Mouse (Mus musculus) MEL (cell line): ENCODE measurements around the gene Acox2. TPM values are rescaled to one million over a fixed set of nuclear protein-coding genes. Genes with fewer than 3 reads are reported as not detected.

Experiments used
- DNase-seq: peaks from one replicate; pipeline ENCODE4 v3.0.0; 2011; ENCODE audit warnings: low read depth, low spot score
- H3K27ac ChIP-seq: 2 replicates; pipeline ENCODE4 v1.5.1; 2012; ENCODE audit warnings: low read depth, mild to moderate bottlenecking, control low read depth, low read length, moderate library complexity; ENCODE audit not compliant: control insufficient read depth
- H3K27me3 ChIP-seq, 2 experiments: fragments of 150-350 bp in 1 of 2; sonication (generic) in 1 of 2; 2 replicates each; pipeline ENCODE4 v1.6.1; 2012; ENCODE audit warnings: low read length in 2 of 2, mild to moderate bottlenecking in 2 of 2, improper control_type of control experiment in 1 of 2, moderate library complexity in 1 of 2; ENCODE audit not compliant: insufficient read depth in 2 of 2, control insufficient read depth in 1 of 2
- H3K36me3 ChIP-seq, 2 experiments: 2 replicates each; pipeline ENCODE4 v1.6.1; 2012 to 2014; ENCODE audit warnings: low read length in 2 of 2, improper control_type of control experiment in 1 of 2, inconsistent platforms in 1 of 2, mild to moderate bottlenecking in 1 of 2; ENCODE audit not compliant: insufficient read depth in 2 of 2, control insufficient read depth in 1 of 2
- H3K4me1 ChIP-seq, 2 experiments: fragments of 150-350 bp in 1 of 2; sonication (generic) in 1 of 2; 2 replicates each; pipeline ENCODE4 v1.6.1; 2012; ENCODE audit warnings: low read length in 2 of 2, improper control_type of control experiment in 1 of 2, mild to moderate bottlenecking in 1 of 2; ENCODE audit not compliant: insufficient read depth in 2 of 2, control insufficient read depth in 1 of 2
- H3K4me3 ChIP-seq, 2 experiments: fragments of 150-350 bp in 1 of 2; sonication (generic) in 1 of 2; 2 replicates each; pipeline ENCODE4 v1.5.1; 2012; ENCODE audit warnings: low read depth in 2 of 2, low read length in 2 of 2, mild to moderate bottlenecking in 2 of 2, moderate library complexity in 2 of 2, control low read depth in 1 of 2, improper control_type of control experiment in 1 of 2; ENCODE audit not compliant: control insufficient read depth in 1 of 2, insufficient read depth in 1 of 2
- H3K79me2 ChIP-seq: 2 replicates; pipeline ENCODE4 v1.6.1; 2012; ENCODE audit warnings: mild to moderate bottlenecking, low read length, moderate library complexity; ENCODE audit not compliant: control insufficient read depth, poor library complexity, insufficient read depth
- H3K9ac ChIP-seq: 2 replicates; pipeline ENCODE4 v1.6.1; 2012; ENCODE audit warnings: low read depth, mild to moderate bottlenecking, control low read depth, low read length, moderate library complexity; ENCODE audit not compliant: control insufficient read depth, poor library complexity, severe bottlenecking
- H3K9me3 ChIP-seq: fragments of 150-350 bp; sonication (generic); replicated peaks from 2 replicates; pipeline ENCODE4 v1.6.1; 2012; ENCODE audit warnings: mild to moderate bottlenecking, low read length, improper control_type of control experiment, moderate library complexity; ENCODE audit not compliant: insufficient read depth
- CHD1 ChIP-seq: IDR thresholded peaks from 2 replicates; pipeline ENCODE4 v1.6.1; 2012; ENCODE audit warnings: low read depth, mild to moderate bottlenecking, inconsistent platforms, low read length, improper control_type of control experiment
- CHD2 ChIP-seq: IDR thresholded peaks from 2 replicates; pipeline ENCODE4 v1.6.1; 2011; ENCODE audit warnings: low read length, improper control_type of control experiment
- CTCF ChIP-seq, 3 experiments: IDR thresholded peaks in 2 of 3; conservative IDR thresholded peaks in 1 of 3; 2 replicates each; pipeline ENCODE4 v1.5.1; 2011 to 2012; ENCODE audit warnings: low read length in 3 of 3, low read depth in 2 of 3, mild to moderate bottlenecking in 2 of 3, improper control_type of control experiment in 1 of 3, inconsistent platforms in 1 of 3, mixed read lengths in 1 of 3, moderate library complexity in 1 of 3; ENCODE audit not compliant: control insufficient read depth in 1 of 3, insufficient read depth in 1 of 3, poor library complexity in 1 of 3, severe bottlenecking in 1 of 3
- ELF1 ChIP-seq: IDR thresholded peaks from 2 replicates; pipeline ENCODE4 v1.6.1; 2014; ENCODE audit warnings: low read depth, mild to moderate bottlenecking, inconsistent platforms, low read length, improper control_type of control experiment, moderate library complexity
- EP300 ChIP-seq, 2 experiments: IDR thresholded peaks; 2 replicates each; pipeline ENCODE4 v1.6.1; 2011; ENCODE audit warnings: improper control_type of control experiment in 2 of 2, low read length in 2 of 2, low read depth in 1 of 2, mild to moderate bottlenecking in 1 of 2
- GABPA ChIP-seq: IDR thresholded peaks from 2 replicates; pipeline ENCODE4 v1.6.1; 2012; ENCODE audit warnings: low read depth, mild to moderate bottlenecking, inconsistent platforms, low read length, improper control_type of control experiment, moderate library complexity
- HCFC1 ChIP-seq: IDR thresholded peaks from 2 replicates; pipeline ENCODE4 v1.6.1; 2012; ENCODE audit warnings: low read depth, mild to moderate bottlenecking, inconsistent platforms, low read length, improper control_type of control experiment, moderate library complexity
- JUND ChIP-seq: IDR thresholded peaks from 2 replicates; pipeline ENCODE4 v1.6.1; 2011; ENCODE audit warnings: low read depth, mild to moderate bottlenecking, improper control_type of control experiment, low read length
- MAFK ChIP-seq: IDR thresholded peaks from 2 replicates; pipeline ENCODE4 v1.6.1; 2011; ENCODE audit warnings: low read depth, mild to moderate bottlenecking, low read length, improper control_type of control experiment, borderline replicate concordance
- MAX ChIP-seq: IDR thresholded peaks from 2 replicates; pipeline ENCODE4 v1.6.1; 2011; ENCODE audit warnings: low read length, improper control_type of control experiment
- MAZ ChIP-seq: IDR thresholded peaks from 2 replicates; pipeline ENCODE4 v1.6.1; 2012; ENCODE audit warnings: low read depth, mild to moderate bottlenecking, inconsistent platforms, low read length, improper control_type of control experiment
- MXI1 ChIP-seq: IDR thresholded peaks from 2 replicates; pipeline ENCODE4 v1.6.1; 2011; ENCODE audit warnings: mild to moderate bottlenecking, low read depth, low read length, improper control_type of control experiment
- NELFE ChIP-seq: IDR thresholded peaks from 2 replicates; pipeline ENCODE4 v1.6.1; 2011; ENCODE audit warnings: low read depth, low read length, improper control_type of control experiment
- NRF1 ChIP-seq: IDR thresholded peaks from 2 replicates; pipeline ENCODE4 v1.6.1; 2014; ENCODE audit warnings: low read depth, mild to moderate bottlenecking, inconsistent platforms, low read length, improper control_type of control experiment, moderate library complexity; ENCODE audit not compliant: poor library complexity, insufficient read depth, severe bottlenecking
- POLR2AphosphoS2 ChIP-seq: IDR thresholded peaks from 2 replicates; pipeline ENCODE4 v1.6.1; 2011; ENCODE audit warnings: low read length, improper control_type of control experiment
- POLR2AphosphoS5 ChIP-seq: IDR thresholded peaks from 2 replicates; pipeline ENCODE4 v1.6.1; 2012; ENCODE audit warnings: low read depth, borderline replicate concordance, mild to moderate bottlenecking, inconsistent platforms, low read length, moderate library complexity, mixed read lengths
- RCOR1 ChIP-seq: IDR thresholded peaks from 2 replicates; pipeline ENCODE4 v1.6.1; 2012; ENCODE audit warnings: low read depth, mild to moderate bottlenecking, inconsistent platforms, low read length, improper control_type of control experiment
- SIN3A ChIP-seq: IDR thresholded peaks from 2 replicates; pipeline ENCODE4 v1.6.1; 2012; ENCODE audit warnings: low read length, improper control_type of control experiment, inconsistent platforms
- SMC3 ChIP-seq: IDR thresholded peaks from 2 replicates; pipeline ENCODE4 v1.6.1; 2011; ENCODE audit warnings: low read depth, low read length, improper control_type of control experiment
- TCF12 ChIP-seq: IDR thresholded peaks from 2 replicates; pipeline ENCODE4 v1.6.1; 2014; ENCODE audit warnings: low read depth, mild to moderate bottlenecking, inconsistent platforms, low read length, improper control_type of control experiment, moderate library complexity
- USF1 ChIP-seq: IDR thresholded peaks from 2 replicates; pipeline ENCODE4 v1.6.1; 2014; ENCODE audit warnings: low read depth, mild to moderate bottlenecking, inconsistent platforms, low read length, improper control_type of control experiment, moderate library complexity
- USF2 ChIP-seq, 2 experiments: IDR thresholded peaks; 2 replicates each; pipeline ENCODE4 v1.6.1; 2011 to 2012; ENCODE audit warnings: improper control_type of control experiment in 2 of 2, low read length in 2 of 2, borderline replicate concordance in 1 of 2, inconsistent platforms in 1 of 2, low read depth in 1 of 2, mild to moderate bottlenecking in 1 of 2; ENCODE audit not compliant: insufficient read depth in 1 of 2
- ZC3H11A ChIP-seq: IDR thresholded peaks from 2 replicates; pipeline ENCODE4 v1.6.1; 2012; ENCODE audit warnings: low read depth, mild to moderate bottlenecking, inconsistent platforms, low read length, improper control_type of control experiment
- ZKSCAN1 ChIP-seq: IDR thresholded peaks from 2 replicates; pipeline ENCODE4 v1.6.1; 2012; ENCODE audit warnings: low read depth, mild to moderate bottlenecking, inconsistent platforms, low read length, improper control_type of control experiment, moderate library complexity
- ZMIZ1 ChIP-seq: IDR thresholded peaks from 2 replicates; pipeline ENCODE4 v1.6.1; 2012; ENCODE audit warnings: low read depth, mild to moderate bottlenecking, inconsistent platforms, low read length, improper control_type of control experiment, moderate library complexity
- ZNF384 ChIP-seq: IDR thresholded peaks from 2 replicates; pipeline ENCODE4 v1.6.1; 2012; ENCODE audit warnings: low read depth, mild to moderate bottlenecking, inconsistent platforms, low read length, improper control_type of control experiment
- polyA plus RNA-seq, 2 experiments: library from polyadenylated mRNA; stranded (reverse) in 1 of 2; unstranded in 1 of 2; fragments of >175 nt in 1 of 2; fragments of >200 nt in 1 of 2; gene quantifications; 2 replicates each; pipeline versions ENCODE4 v1.2.1 to v1.2.4; 2012; ENCODE audit warnings: low replicate concordance in 2 of 2, low read depth in 1 of 2; ENCODE audit not compliant: insufficient read length in 2 of 2, insufficient read depth in 1 of 2, missing spikeins in 1 of 2
- total RNA-seq: library from RNA; depleted of rRNA; stranded (reverse); fragments of 300-350 nt; gene quantifications from 2 replicates; pipeline ENCODE4 v1.2.3, GENCODE M21; 2012

The Acox2 gene
- total and polyA plus RNA-seq, 3 experiments: 0.43 TPM; not detected in 2

GRCm38 (mm10) chr14:8207105-8207504 lies 52.0 kb downstream of the Acox2 start:
- Histone ChIP-seq H3K27ac (no peak overlapping the region), H3K79me2 (no peaks in the 10 kb centered on the region), H3K9me3 (no peaks in the 10 kb centered on the region), H3K36me3 (no peaks in the 10 kb centered on the region), H3K27me3 (peaks cover 6 to 9% of the 10 kb centered on the region in 2 experiments)
- TF ChIP-seq HCFC1: no peak
- no peak for TF ChIP-seq GABPA
- no peak for TF ChIP-seq CTCF (IDR thresholded peaks at IDR 0.05 in 2 of 3, conservative IDR thresholded peaks at IDR 0.05 in 1 of 3; ENCODE audit: control insufficient read depth in 1 of 3, insufficient read depth in 1 of 3, low read depth in 2 of 3, low read length in 3 of 3, poor library complexity in 1 of 3, severe bottlenecking in 1 of 3)
- no peak for TF ChIP-seq MAX
- TF ChIP-seq ZNF384: no peak
- TF ChIP-seq CHD2: no peak
- no peak for TF ChIP-seq CHD1
- TF ChIP-seq SMC3: no peak
- TF ChIP-seq USF1: no peak
- TF ChIP-seq EP300 (IDR thresholded peaks at IDR 0.05; ENCODE audit: low read depth in 1 of 2, low read length in 2 of 2): no peak
- TF ChIP-seq NELFE: no peak
- TF ChIP-seq SIN3A: no peak
- no peak for TF ChIP-seq RCOR1
- TF ChIP-seq JUND: no peak
- TF ChIP-seq MXI1: no peak
- TF ChIP-seq ELF1: no peak
- TF ChIP-seq, all 39 proteins: peak for 0
- Histone ChIP-seq H3K4me1 (no peaks in the 10 kb centered on the region), H3K4me3 (no peak overlapping the region), H3K9ac (no peak overlapping the region)
- DNase-seq: no peak

- peaks cover 6 to 9% of the 10 kb centered on the region in 2 experiments for H3K27me3 ChIP-seq
- DNase-seq: no peak
- no peak overlapping the region for H3K4me3 ChIP-seq
- TF ChIP-seq RCOR1 (no peak), SIN3A (no peak), USF2 (IDR thresholded peaks at IDR 0.05; ENCODE audit: borderline replicate concordance in 1 of 2, insufficient read depth in 1 of 2, low read depth in 1 of 2, low read length in 2 of 2) (no peak), POLR2AphosphoS5 (no peak), HCFC1 (no peak), USF1 (no peak), ZC3H11A (no peak), CHD2 (no peak), JUND (no peak), NRF1 (no peak), EP300 (IDR thresholded peaks at IDR 0.05; ENCODE audit: low read depth in 1 of 2, low read length in 2 of 2) (no peak), ZMIZ1 (no peak), ZNF384 (no peak), TCF12 (no peak), ZKSCAN1 (no peak), GABPA (no peak), MAZ (no peak), CTCF (IDR thresholded peaks at IDR 0.05 in 2 of 3, conservative IDR thresholded peaks at IDR 0.05 in 1 of 3; ENCODE audit: control insufficient read depth in 1 of 3, insufficient read depth in 1 of 3, low read depth in 2 of 3, low read length in 3 of 3, poor library complexity in 1 of 3, severe bottlenecking in 1 of 3) (no peak), POLR2AphosphoS2 (no peak), MAFK (no peak)
- TF ChIP-seq, all 39 proteins: peak for 0
- no peaks in the 10 kb centered on the region for H3K9me3 ChIP-seq
- H3K27ac ChIP-seq: no peak overlapping the region
- no peaks in the 10 kb centered on the region for H3K4me1 ChIP-seq
- no peaks in the 10 kb centered on the region for H3K36me3 ChIP-seq
- no peaks in the 10 kb centered on the region for H3K79me2 ChIP-seq
- no peak overlapping the region for H3K9ac ChIP-seq
Measured at GRCm38 (mm10) chr14:8206179-8206910, 52.8 kb downstream of the Acox2 start.
